Mouse (Mus musculus): ENCODE data around the gene U2af1l4. TPM values are rescaled to one million over a fixed set of nuclear protein-coding genes. Genes with fewer than 3 reads are reported as not detected.
A peak's percentile ranks its signal among the peaks of the same experiment; 100 is the strongest.

U2af1l4 gene
- polyA plus RNA-seq (2015; fragmentation: Nextera tagmentation; extraction: Ambion mirVana), result 82.0 and 88.4 TPM in 2 replicates

- ATAC-seq, result peak; percentile 85
- H3K36me3 ChIP-seq (ENCODE audit: control insufficient read depth, insufficient read depth, low read length), result peaks cover 15% of the 10 kb centered on the region
- peak within 1 kb of the TSS; percentile 83 for H3K4me2 ChIP-seq (ENCODE audit: low read length)
- peaks cover 26% of the 10 kb centered on the region for H3K4me1 ChIP-seq (ENCODE audit: control insufficient read depth, insufficient read depth, low read length)
- peak within 1 kb of the TSS; percentile 70 for H3K4me3 ChIP-seq (ENCODE audit: low read depth, low read length)
- peak within 1 kb of the TSS; percentile 73 for H3K9ac ChIP-seq (ENCODE audit: low read depth, low read length)
- H3K27me3 ChIP-seq (ENCODE audit: control insufficient read depth, insufficient read depth, low read depth, low read length), result no peaks in the 10 kb centered on the region
- H3K9me3 ChIP-seq (replicated peaks; ENCODE audit: control insufficient read depth, low read length, poor library complexity, severe bottlenecking), result no peaks in the 10 kb centered on the region
- peak within 1 kb of the TSS; percentile 92 for H3K27ac ChIP-seq (ENCODE audit: low read length)
- WGBS, result under 1% methylated on average over 45 of the region's 45 CpGs
Observed at GRCm38 (mm10) chr7:30563117-30563905, at the start of gene U2af1l4, which contains the start of the genes Gm49396 and Psenen. Gene U2af1l4 (plus strand): TSS chr7:30563301. Gene Gm49396 (plus strand): TSS chr7:30563344. Gene Psenen (minus strand): TSS chr7:30563627.

- no peak for ATAC-seq
- Histone ChIP-seq H3K9ac (ENCODE audit: low read depth, low read length) (no peak overlapping the region), H3K9me3 (replicated peaks; ENCODE audit: control insufficient read depth, low read length, poor library complexity, severe bottlenecking) (no peaks in the 10 kb centered on the region), H3K4me1 (ENCODE audit: control insufficient read depth, insufficient read depth, low read length) (no peaks in the 10 kb centered on the region; the same call in 1 of the 2 replicates), H3K27ac (ENCODE audit: low read length) (no peak overlapping the region), H3K27me3 (ENCODE audit: control insufficient read depth, insufficient read depth, low read depth, low read length) (no peaks in the 10 kb centered on the region), H3K4me2 (ENCODE audit: low read length) (no peak overlapping the region), H3K36me3 (ENCODE audit: control insufficient read depth, insufficient read depth, low read length) (no peaks in the 10 kb centered on the region), H3K4me3 (ENCODE audit: low read depth, low read length) (no peak overlapping the region)
- 54% methylated on average over 24 of the region's 24 CpGs for WGBS
Observed at GRCm38 (mm10) chr7:30515003-30515760, 47.9 kb upstream of the U2af1l4 start.

GRCm38 (mm10) chr7:30518325-30518724 is 44.8 kb upstream of the U2af1l4 start:
- peaks cover 8% of the 10 kb centered on the region for H3K36me3 ChIP-seq (ENCODE audit: control insufficient read depth, insufficient read depth, low read length)
- H3K9me3 ChIP-seq (replicated peaks; ENCODE audit: control insufficient read depth, low read length, poor library complexity, severe bottlenecking), result no peaks in the 10 kb centered on the region
- WGBS, result 44% methylated on average over 8 of the region's 8 CpGs
- no peak overlapping the region for H3K4me3 ChIP-seq (ENCODE audit: low read depth, low read length)
- no peak overlapping the region for H3K4me2 ChIP-seq (ENCODE audit: low read length)
- no peak for ATAC-seq
- no peak overlapping the region for H3K27ac ChIP-seq (ENCODE audit: low read length)
- no peaks in the 10 kb centered on the region for H3K27me3 ChIP-seq (ENCODE audit: control insufficient read depth, insufficient read depth, low read depth, low read length)
- no peak overlapping the region for H3K9ac ChIP-seq (ENCODE audit: low read depth, low read length)
- H3K4me1 ChIP-seq (ENCODE audit: control insufficient read depth, insufficient read depth, low read length), result no peaks in the 10 kb centered on the region; the same call in 1 of the 2 replicates

- 37% methylated on average over 4 of the region's 4 CpGs for WGBS
- no peak overlapping the region for H3K4me2 ChIP-seq (ENCODE audit: low read length)
Observed at GRCm38 (mm10) chr7:30520396-30520795, 42.7 kb upstream of the U2af1l4 start.

GRCm38 (mm10) chr7:30520856-30521255 is 42.2 kb upstream of the U2af1l4 start:
- H3K27ac ChIP-seq (ENCODE audit: low read length), result no peak overlapping the region
- no peaks in the 10 kb centered on the region for H3K9me3 ChIP-seq (replicated peaks; ENCODE audit: control insufficient read depth, low read length, poor library complexity, severe bottlenecking)
- peak; percentile 6; the same call in 1 of the 2 replicates for ATAC-seq
- no peaks in the 10 kb centered on the region; the same call in 1 of the 2 replicates for H3K4me1 ChIP-seq (ENCODE audit: control insufficient read depth, insufficient read depth, low read length)
- H3K4me2 ChIP-seq (ENCODE audit: low read length), result no peak overlapping the region
- H3K9ac ChIP-seq (ENCODE audit: low read depth, low read length), result no peak overlapping the region
- H3K27me3 ChIP-seq (ENCODE audit: control insufficient read depth, insufficient read depth, low read depth, low read length), result no peaks in the 10 kb centered on the region
- WGBS, result 62% methylated on average over 5 of the region's 5 CpGs
- H3K36me3 ChIP-seq (ENCODE audit: control insufficient read depth, insufficient read depth, low read length), result peaks cover 27% of the 10 kb centered on the region
- H3K4me3 ChIP-seq (ENCODE audit: low read depth, low read length), result no peak overlapping the region

More at GRCm38 (mm10) chr7:30520396-30520795, 42.7 kb upstream of the U2af1l4 start:
- no peaks in the 10 kb centered on the region; the same call in 1 of the 2 replicates for H3K4me1 ChIP-seq (ENCODE audit: control insufficient read depth, insufficient read depth, low read length)
- H3K27me3 ChIP-seq (ENCODE audit: control insufficient read depth, insufficient read depth, low read depth, low read length), result no peaks in the 10 kb centered on the region
- H3K27ac ChIP-seq (ENCODE audit: low read length), result no peak overlapping the region
- peaks cover 23% of the 10 kb centered on the region for H3K36me3 ChIP-seq (ENCODE audit: control insufficient read depth, insufficient read depth, low read length)
- no peaks in the 10 kb centered on the region for H3K9me3 ChIP-seq (replicated peaks; ENCODE audit: control insufficient read depth, low read length, poor library complexity, severe bottlenecking)
- peak; percentile 18 for ATAC-seq
- no peak overlapping the region for H3K9ac ChIP-seq (ENCODE audit: low read depth, low read length)
- H3K4me3 ChIP-seq (ENCODE audit: low read depth, low read length), result no peak overlapping the region

- H3K9me3 ChIP-seq (replicated peaks; ENCODE audit: control insufficient read depth, low read length, poor library complexity, severe bottlenecking), result no peaks in the 10 kb centered on the region
- peaks cover 39% of the 10 kb centered on the region for H3K36me3 ChIP-seq (ENCODE audit: control insufficient read depth, insufficient read depth, low read length)
- no peak overlapping the region for H3K9ac ChIP-seq (ENCODE audit: low read depth, low read length)
- no peaks in the 10 kb centered on the region; the same call in 1 of the 2 replicates for H3K4me1 ChIP-seq (ENCODE audit: control insufficient read depth, insufficient read depth, low read length)
- 76% methylated on average over 10 of the region's 10 CpGs for WGBS
- ATAC-seq, result no peak
- H3K27ac ChIP-seq (ENCODE audit: low read length), result no peak overlapping the region
- no peaks in the 10 kb centered on the region for H3K27me3 ChIP-seq (ENCODE audit: control insufficient read depth, insufficient read depth, low read depth, low read length)
- no peak overlapping the region for H3K4me3 ChIP-seq (ENCODE audit: low read depth, low read length)
- no peak overlapping the region for H3K4me2 ChIP-seq (ENCODE audit: low read length)
Observed at GRCm38 (mm10) chr7:30522871-30523270, 40.2 kb upstream of the U2af1l4 start.

- peaks cover 54% of the 10 kb centered on the region for H3K36me3 ChIP-seq (ENCODE audit: control insufficient read depth, insufficient read depth, low read length)
- no peak overlapping the region for H3K27ac ChIP-seq (ENCODE audit: low read length)
- no peak overlapping the region for H3K9ac ChIP-seq (ENCODE audit: low read depth, low read length)
- H3K4me1 ChIP-seq (ENCODE audit: control insufficient read depth, insufficient read depth, low read length), result no peaks in the 10 kb centered on the region; the same call in 1 of the 2 replicates
- 83% methylated on average over 6 of the region's 6 CpGs for WGBS
- H3K4me3 ChIP-seq (ENCODE audit: low read depth, low read length), result no peak overlapping the region
- no peaks in the 10 kb centered on the region for H3K27me3 ChIP-seq (ENCODE audit: control insufficient read depth, insufficient read depth, low read depth, low read length)
- H3K9me3 ChIP-seq (replicated peaks; ENCODE audit: control insufficient read depth, low read length, poor library complexity, severe bottlenecking), result no peaks in the 10 kb centered on the region
- ATAC-seq, result no peak
- no peak overlapping the region for H3K4me2 ChIP-seq (ENCODE audit: low read length)
Observed at GRCm38 (mm10) chr7:30524487-30524886, 38.6 kb upstream of the U2af1l4 start.

- Histone ChIP-seq H3K9me3 (replicated peaks; ENCODE audit: control insufficient read depth, low read length, poor library complexity, severe bottlenecking) (no peaks in the 10 kb centered on the region), H3K4me3 (ENCODE audit: low read depth, low read length) (no peak overlapping the region), H3K36me3 (ENCODE audit: control insufficient read depth, insufficient read depth, low read length) (peaks cover 61% of the 10 kb centered on the region), H3K27ac (ENCODE audit: low read length) (no peak overlapping the region), H3K4me2 (ENCODE audit: low read length) (no peak overlapping the region), H3K27me3 (ENCODE audit: control insufficient read depth, insufficient read depth, low read depth, low read length) (no peaks in the 10 kb centered on the region), H3K9ac (ENCODE audit: low read depth, low read length) (no peak overlapping the region), H3K4me1 (ENCODE audit: control insufficient read depth, insufficient read depth, low read length) (no peaks in the 10 kb centered on the region)
- no peak for ATAC-seq
- WGBS, result 47% methylated on average over 10 of the region's 10 CpGs
Observed at GRCm38 (mm10) chr7:30525954-30526353, 37.1 kb upstream of the U2af1l4 start.
